Mouse (Mus musculus) lung, postnatal 0 days (tissue): ENCODE measurements around the gene Mlf2.

Experiments used
- CTCF ChIP-seq: IDR thresholded peaks from 2 replicates; pipeline ENCODE4 v1.5.1; 2016; ENCODE audit warnings: antibody characterized with exemption, mild to moderate bottlenecking
- EP300 ChIP-seq: IDR thresholded peaks from 2 replicates; pipeline ENCODE4 v1.6.1; 2016; ENCODE audit warnings: antibody characterized with exemption, mild to moderate bottlenecking, control low read depth

DNA sequence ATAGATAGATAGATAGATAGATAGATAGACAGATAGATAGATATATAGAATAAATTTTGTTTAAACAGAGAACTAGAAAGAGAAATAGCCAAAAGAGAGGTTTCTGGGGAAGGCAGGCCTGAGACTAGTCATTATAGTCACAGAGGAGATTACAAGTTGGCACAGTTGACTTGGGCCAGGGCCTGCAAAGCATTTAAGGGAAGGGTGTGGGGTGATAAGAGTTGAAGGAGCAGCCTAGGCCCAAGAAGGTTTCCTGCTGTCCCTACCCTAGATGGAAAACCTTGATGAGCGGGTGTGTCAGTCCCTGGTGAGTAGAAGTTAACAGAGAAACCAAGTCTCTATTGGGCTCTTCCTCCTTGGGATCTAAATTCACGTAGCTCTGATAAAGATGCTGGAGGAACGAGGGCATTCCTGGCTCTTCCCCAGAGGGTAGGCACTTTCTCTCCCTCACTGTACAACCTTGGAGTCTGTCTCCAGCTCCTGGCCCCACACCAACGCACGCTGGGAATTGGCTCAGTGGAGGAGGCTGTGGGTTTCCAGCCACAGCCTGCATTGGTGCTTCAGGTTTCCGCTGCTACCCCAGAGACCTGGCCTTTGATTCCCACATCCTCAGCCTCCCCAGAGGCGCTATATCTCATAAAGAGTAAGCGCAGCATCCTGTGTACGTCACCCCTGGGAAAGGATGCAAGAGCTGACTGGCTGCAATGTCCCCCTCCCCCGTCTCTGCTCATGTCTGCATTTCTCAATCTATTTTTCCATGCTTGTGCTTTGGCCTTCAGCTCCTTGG is 46.3 kb upstream of the Mlf2 start:
- TF ChIP-seq CTCF (no peak), EP300 (no peak)
